Mouse (Mus musculus) thymus, adult 18-20 months (tissue): ENCODE results near the gene Ninl.
"Not testable (repeated sequence)": the region's sequence is repeated elsewhere in the genome, so short reads cannot be mapped to it uniquely, and the experiment has no call there.

Source experiments
- DNase-seq, 2 experiments: peaks; one replicate each; pipeline ENCODE4 v3.0.0; 2022; ENCODE audit warnings: mixed read lengths in 2 of 2

The Ninl gene

GRCm38 (mm10) chr2:150947880-150948611 lies 91.1 kb downstream of the Ninl start:
- DNase-seq: not testable (repeated sequence)

- DNase-seq: not testable (repeated sequence)
Observed at GRCm38 (mm10) chr2:150947341-150947740, 91.8 kb downstream of the Ninl start.

GRCm38 (mm10) chr2:150944017-150944416 lies 95.2 kb downstream of the Ninl start:
- DNase-seq: no peak

- DNase-seq: no peak
Observed at GRCm38 (mm10) chr2:150934659-150935058, 104.5 kb downstream of the Ninl start.

- no peak for DNase-seq
Observed at GRCm38 (mm10) chr2:150933482-150933881, 105.7 kb downstream of the Ninl start.

- DNase-seq: no peak
Observed at GRCm38 (mm10) chr2:150930806-150931205, 108.4 kb downstream of the Ninl start.

GRCm38 (mm10) chr2:150929156-150929555 lies 110.0 kb downstream of the Ninl start:
- no peak for DNase-seq

GRCm38 (mm10) chr2:150927038-150927720 lies 112.0 kb downstream of the Ninl start:
- no peak for DNase-seq

GRCm38 (mm10) chr2:150923505-150923904 lies 115.7 kb downstream of the Ninl start:
- DNase-seq: no peak

GRCm38 (mm10) chr2:150923026-150923425 lies 116.2 kb downstream of the Ninl start:
- no peak for DNase-seq

GRCm38 (mm10) chr2:150922165-150922564 lies 117.0 kb downstream of the Ninl start:
- no peak for DNase-seq

- DNase-seq: no peak
Observed at GRCm38 (mm10) chr2:150921697-150922096, 117.5 kb downstream of the Ninl start.

- DNase-seq: no peak
Observed at GRCm38 (mm10) chr2:150920543-150920942, 118.6 kb downstream of the Ninl start.

GRCm38 (mm10) chr2:150918720-150919119 lies 120.5 kb downstream of the Ninl start:
- DNase-seq: no peak

GRCm38 (mm10) chr2:150915786-150916185 lies 123.4 kb downstream of the Ninl start:
- no peak for DNase-seq

GRCm38 (mm10) chr2:150914781-150915515 lies 124.2 kb downstream of the Ninl start:
- no peak for DNase-seq

- no peak for DNase-seq
Observed at GRCm38 (mm10) chr2:150910295-150910881, 128.8 kb downstream of the Ninl start.

- peak; percentile 91 to 92 for DNase-seq
Observed at GRCm38 (mm10) chr2:150909429-150910039, 129.6 kb downstream of the Ninl start.

- not testable (repeated sequence) for DNase-seq
Observed at GRCm38 (mm10) chr2:150908881-150909280, 130.3 kb downstream of the Ninl start.

GRCm38 (mm10) chr2:150904936-150905450 lies 134.2 kb downstream of the Ninl start, which contains the start of gene Gins1:
Gene Gins1, plus strand, starts transcription at chr2:150905400.
- no peak for DNase-seq

GRCm38 (mm10) chr2:150904272-150904935 lies 134.8 kb downstream of the Ninl start, which contains the start of gene Abhd12:
Gene Abhd12, minus strand, starts transcription at chr2:150904741.
- peak; percentile 93 to 94 for DNase-seq

- no peak for DNase-seq
Observed at GRCm38 (mm10) chr2:150902347-150902746, 136.8 kb downstream of the Ninl start.
